Mouse (Mus musculus): ENCODE measurements at regions not wholly inside any gene's neighbourhood (a gene's known extent, or its start where the extent isn't known, plus 50 kb on each side); places are given as distances from the start of the nearest gene placed in this dataset.

- H3K9ac ChIP-seq (replicated peaks; ENCODE audit: low read depth, low read length): no peak overlapping the region
- H3K27ac ChIP-seq (ENCODE audit: low read length): no peak overlapping the region
- H3K4me3 ChIP-seq (replicated peaks; ENCODE audit: low read length): no peak overlapping the region
- no peak overlapping the region for H3K4me2 ChIP-seq (ENCODE audit: low read length)
- ATAC-seq: no peak
- H3K4me1 ChIP-seq (replicated peaks; ENCODE audit: control insufficient read depth, insufficient read depth, low read length): no peaks in the 10 kb centered on the region
- no peaks in the 10 kb centered on the region for H3K36me3 ChIP-seq (ENCODE audit: control insufficient read depth, insufficient read depth)
- no peaks in the 10 kb centered on the region for H3K27me3 ChIP-seq (replicated peaks; ENCODE audit: control insufficient read depth, insufficient read depth, low read length)
- no peaks in the 10 kb centered on the region for H3K9me3 ChIP-seq (ENCODE audit: control insufficient read depth, low read length)
- WGBS: 85% methylated on average over 4 of the region's 4 CpGs
Measured at GRCm38 (mm10) chr13:107710368-107710767, 333.9 kb upstream of the Smim15 start.

DNA sequence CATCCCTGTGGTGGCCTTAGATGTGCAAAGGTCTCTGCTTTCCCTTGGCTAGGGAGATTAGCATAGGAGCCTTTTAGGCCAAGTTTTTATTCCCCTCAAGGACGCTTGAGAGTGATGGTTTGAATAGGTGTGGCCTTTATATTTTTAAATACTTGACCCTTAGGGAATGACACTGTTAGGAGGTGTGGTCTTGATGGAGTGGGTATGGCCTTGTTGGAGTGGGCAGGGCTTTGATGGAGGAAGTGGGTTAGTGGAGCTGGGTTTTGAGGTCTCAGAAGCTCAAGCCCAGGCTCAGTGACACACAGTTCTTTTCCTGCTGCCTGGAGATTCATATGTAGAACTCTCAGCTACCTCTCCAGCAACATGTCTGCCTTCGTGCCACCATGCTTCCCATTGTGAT lies 334.4 kb upstream of the Smim15 start:
- H3K9me3 ChIP-seq (ENCODE audit: control insufficient read depth, low read length): no peaks in the 10 kb centered on the region
- ATAC-seq: no peak
- H3K4me2 ChIP-seq (ENCODE audit: low read length): no peak overlapping the region
- no peaks in the 10 kb centered on the region for H3K27me3 ChIP-seq (replicated peaks; ENCODE audit: control insufficient read depth, insufficient read depth, low read length)
- H3K4me1 ChIP-seq (replicated peaks; ENCODE audit: control insufficient read depth, insufficient read depth, low read length): no peaks in the 10 kb centered on the region
- H3K36me3 ChIP-seq (ENCODE audit: control insufficient read depth, insufficient read depth): no peaks in the 10 kb centered on the region
- 60% methylated on average over 2 of the region's 2 CpGs for WGBS
- H3K4me3 ChIP-seq (replicated peaks; ENCODE audit: low read length): no peak overlapping the region
- H3K9ac ChIP-seq (replicated peaks; ENCODE audit: low read depth, low read length): no peak overlapping the region
- no peak overlapping the region for H3K27ac ChIP-seq (ENCODE audit: low read length)

DNA sequence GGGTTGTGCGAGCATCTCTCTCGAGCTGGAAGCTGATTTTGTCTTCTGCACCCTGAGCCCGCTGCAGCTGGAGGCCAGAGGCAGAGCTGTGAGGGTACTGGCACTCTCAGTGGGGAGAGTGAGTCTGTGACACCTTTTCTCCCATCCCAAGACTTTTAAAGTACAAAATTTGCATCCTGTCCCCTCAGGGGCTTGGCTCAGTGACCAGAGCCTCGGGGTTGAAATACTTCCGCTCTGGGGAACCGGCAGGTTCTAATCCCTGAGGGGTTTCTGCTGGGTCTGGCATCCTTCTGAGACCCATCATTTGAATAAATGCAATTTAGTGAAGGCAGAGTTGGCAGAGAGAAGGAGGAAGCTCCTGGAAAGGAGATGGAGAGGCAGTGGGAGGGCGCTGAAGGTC lies 340.5 kb upstream of the Smim15 start:
- WGBS: 63% methylated on average over 7 of the region's 7 CpGs
- H3K4me2 ChIP-seq (ENCODE audit: low read length): no peak overlapping the region
- no peak overlapping the region for H3K9ac ChIP-seq (replicated peaks; ENCODE audit: low read depth, low read length)
- peaks cover 11% of the 10 kb centered on the region for H3K4me1 ChIP-seq (replicated peaks; ENCODE audit: control insufficient read depth, insufficient read depth, low read length)
- no peak overlapping the region for H3K27ac ChIP-seq (ENCODE audit: low read length)
- no peak for ATAC-seq
- H3K27me3 ChIP-seq (replicated peaks; ENCODE audit: control insufficient read depth, insufficient read depth, low read length): no peaks in the 10 kb centered on the region
- no peaks in the 10 kb centered on the region for H3K36me3 ChIP-seq (ENCODE audit: control insufficient read depth, insufficient read depth)
- no peak overlapping the region for H3K4me3 ChIP-seq (replicated peaks; ENCODE audit: low read length)
- no peaks in the 10 kb centered on the region for H3K9me3 ChIP-seq (ENCODE audit: control insufficient read depth, low read length)

DNA sequence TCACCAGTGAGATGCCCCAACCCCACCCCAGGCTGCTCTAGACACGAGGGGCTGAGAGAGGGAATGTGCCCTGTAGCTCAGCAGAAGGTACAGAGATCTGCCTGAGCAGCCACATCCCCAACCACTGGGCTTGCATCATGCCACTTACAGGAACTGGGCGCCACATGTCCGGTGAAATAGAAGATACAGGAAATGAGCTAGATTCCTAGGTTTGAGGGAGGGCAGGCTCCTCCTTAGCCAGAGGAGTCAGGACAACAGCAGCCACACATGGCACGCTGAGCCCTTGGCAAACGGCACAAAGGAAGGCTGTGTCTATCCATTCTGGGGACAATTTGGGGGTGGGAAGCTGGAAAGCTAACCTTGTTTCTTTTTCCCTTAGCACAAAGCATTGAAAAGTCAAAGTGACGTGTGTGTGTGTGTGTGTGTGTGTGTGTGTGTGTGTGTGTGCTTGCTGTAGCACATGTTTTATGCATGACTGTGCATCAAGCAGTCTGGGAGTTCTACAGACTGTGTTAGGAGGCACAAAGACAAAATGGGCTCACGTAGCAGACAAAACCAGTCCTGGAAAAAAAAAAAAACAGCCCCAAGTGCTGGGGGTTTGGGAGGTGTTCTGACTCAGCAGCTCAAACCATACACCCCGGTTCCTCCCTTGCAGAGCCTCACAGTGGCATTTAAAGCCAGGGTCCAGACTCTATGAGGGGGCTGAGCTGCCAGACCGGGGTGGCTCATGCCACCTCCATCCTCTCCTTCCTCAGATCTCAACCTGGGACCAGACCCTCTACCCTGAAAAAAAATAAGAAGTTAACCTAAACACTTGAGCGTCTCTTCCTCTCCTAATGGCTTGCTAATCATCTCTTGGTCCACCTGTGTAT lies 343.7 kb upstream of the Smim15 start:
- peak overlapping the region; percentile 21; the same call in 1 of the 2 replicates for H3K27ac ChIP-seq (ENCODE audit: low read length)
- ATAC-seq: peak; percentile 84
- 24% methylated on average over 10 of the region's 10 CpGs for WGBS

GRCm38 (mm10) chr13:107699251-107699650 lies 345.0 kb upstream of the Smim15 start:
- no peak for ATAC-seq
- Histone ChIP-seq H3K4me1 (replicated peaks; ENCODE audit: control insufficient read depth, insufficient read depth, low read length) (peaks cover 11% of the 10 kb centered on the region), H3K9me3 (ENCODE audit: control insufficient read depth, low read length) (no peaks in the 10 kb centered on the region), H3K4me2 (ENCODE audit: low read length) (no peak overlapping the region), H3K9ac (replicated peaks; ENCODE audit: low read depth, low read length) (no peak overlapping the region), H3K4me3 (replicated peaks; ENCODE audit: low read length) (no peak overlapping the region), H3K27me3 (replicated peaks; ENCODE audit: control insufficient read depth, insufficient read depth, low read length) (no peaks in the 10 kb centered on the region), H3K36me3 (ENCODE audit: control insufficient read depth, insufficient read depth) (no peaks in the 10 kb centered on the region), H3K27ac (ENCODE audit: low read length) (no peak overlapping the region)
- 89% methylated on average over 5 of the region's 5 CpGs for WGBS

More for the DNA sequence above, 343.7 kb upstream of the Smim15 start:
- H3K27me3 ChIP-seq (replicated peaks; ENCODE audit: control insufficient read depth, insufficient read depth, low read length): no peaks in the 10 kb centered on the region
- H3K4me1 ChIP-seq (replicated peaks; ENCODE audit: control insufficient read depth, insufficient read depth, low read length): peaks cover 11% of the 10 kb centered on the region
- H3K4me3 ChIP-seq (replicated peaks; ENCODE audit: low read length): no peak overlapping the region
- no peaks in the 10 kb centered on the region for H3K36me3 ChIP-seq (ENCODE audit: control insufficient read depth, insufficient read depth)
- H3K9ac ChIP-seq (replicated peaks; ENCODE audit: low read depth, low read length): 0 out of 2 replicates have a peak overlapping the region, but pooled peaks have one; percentile 19
- no peaks in the 10 kb centered on the region for H3K9me3 ChIP-seq (ENCODE audit: control insufficient read depth, low read length)
- H3K4me2 ChIP-seq (ENCODE audit: low read length): no peak overlapping the region

- no peaks in the 10 kb centered on the region for H3K9me3 ChIP-seq (ENCODE audit: control insufficient read depth, low read length)
- no peaks in the 10 kb centered on the region for H3K27me3 ChIP-seq (replicated peaks; ENCODE audit: control insufficient read depth, insufficient read depth, low read length)
- ATAC-seq: no peak
- H3K36me3 ChIP-seq (ENCODE audit: control insufficient read depth, insufficient read depth): no peaks in the 10 kb centered on the region
- 83% methylated on average over 7 of the region's 7 CpGs for WGBS
- H3K4me3 ChIP-seq (replicated peaks; ENCODE audit: low read length): no peak overlapping the region
- no peak overlapping the region for H3K9ac ChIP-seq (replicated peaks; ENCODE audit: low read depth, low read length)
- H3K27ac ChIP-seq (ENCODE audit: low read length): no peak overlapping the region
- H3K4me1 ChIP-seq (replicated peaks; ENCODE audit: control insufficient read depth, insufficient read depth, low read length): peaks cover 11% of the 10 kb centered on the region
- no peak overlapping the region for H3K4me2 ChIP-seq (ENCODE audit: low read length)
Measured at GRCm38 (mm10) chr13:107698345-107698744, 345.9 kb upstream of the Smim15 start.

- Histone ChIP-seq H3K4me3 (replicated peaks; ENCODE audit: low read length) (no peak overlapping the region), H3K9ac (replicated peaks; ENCODE audit: low read depth, low read length) (no peak overlapping the region), H3K4me2 (ENCODE audit: low read length) (no peak overlapping the region), H3K9me3 (ENCODE audit: control insufficient read depth, low read length) (no peaks in the 10 kb centered on the region), H3K27ac (ENCODE audit: low read length) (no peak overlapping the region), H3K4me1 (replicated peaks; ENCODE audit: control insufficient read depth, insufficient read depth, low read length) (no peaks in the 10 kb centered on the region), H3K27me3 (replicated peaks; ENCODE audit: control insufficient read depth, insufficient read depth, low read length) (no peaks in the 10 kb centered on the region), H3K36me3 (ENCODE audit: control insufficient read depth, insufficient read depth) (no peaks in the 10 kb centered on the region)
- 88% methylated on average over 5 of the region's 5 CpGs for WGBS
- ATAC-seq: no peak
Measured at GRCm38 (mm10) chr13:107692123-107692830, 352.0 kb upstream of the Smim15 start.

GRCm38 (mm10) chr13:107688972-107689371 lies 355.3 kb upstream of the Smim15 start:
- no peaks in the 10 kb centered on the region for H3K36me3 ChIP-seq (ENCODE audit: control insufficient read depth, insufficient read depth)
- WGBS: 58% methylated on average over 6 of the region's 6 CpGs
- H3K9me3 ChIP-seq (ENCODE audit: control insufficient read depth, low read length): no peaks in the 10 kb centered on the region
- H3K4me1 ChIP-seq (replicated peaks; ENCODE audit: control insufficient read depth, insufficient read depth, low read length): no peaks in the 10 kb centered on the region
- no peak for ATAC-seq
- no peak overlapping the region for H3K4me2 ChIP-seq (ENCODE audit: low read length)
- H3K9ac ChIP-seq (replicated peaks; ENCODE audit: low read depth, low read length): no peak overlapping the region
- no peak overlapping the region for H3K4me3 ChIP-seq (replicated peaks; ENCODE audit: low read length)
- H3K27ac ChIP-seq (ENCODE audit: low read length): no peak overlapping the region
- H3K27me3 ChIP-seq (replicated peaks; ENCODE audit: control insufficient read depth, insufficient read depth, low read length): no peaks in the 10 kb centered on the region

DNA sequence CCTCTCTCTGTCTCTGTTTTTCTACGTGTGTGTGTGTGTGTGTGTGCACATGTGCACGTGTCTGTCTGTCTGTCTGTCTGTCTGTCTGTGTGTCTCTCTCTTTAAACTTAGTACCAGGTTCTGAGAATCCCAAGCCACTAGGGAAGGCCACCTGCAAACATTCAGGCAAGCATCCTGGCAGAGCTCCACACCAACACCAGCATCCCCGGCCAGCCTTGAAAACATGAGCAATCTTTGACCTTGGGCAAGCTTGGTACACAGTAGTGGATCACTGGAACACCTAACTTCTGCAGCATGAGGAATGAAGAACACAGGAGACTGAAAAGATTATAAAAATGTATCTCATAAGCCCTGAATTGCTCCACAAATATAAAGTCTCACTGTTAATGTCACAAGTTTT lies 359.0 kb upstream of the Smim15 start:
- Histone ChIP-seq H3K9me3 (ENCODE audit: control insufficient read depth, low read length) (no peaks in the 10 kb centered on the region), H3K4me2 (ENCODE audit: low read length) (no peak overlapping the region), H3K36me3 (ENCODE audit: control insufficient read depth, insufficient read depth) (no peaks in the 10 kb centered on the region), H3K27ac (ENCODE audit: low read length) (no peak overlapping the region), H3K4me1 (replicated peaks; ENCODE audit: control insufficient read depth, insufficient read depth, low read length) (no peaks in the 10 kb centered on the region), H3K4me3 (replicated peaks; ENCODE audit: low read length) (no peak overlapping the region), H3K27me3 (replicated peaks; ENCODE audit: control insufficient read depth, insufficient read depth, low read length) (no peaks in the 10 kb centered on the region), H3K9ac (replicated peaks; ENCODE audit: low read depth, low read length) (no peak overlapping the region)
- 82% methylated on average over 3 of the region's 3 CpGs for WGBS
- ATAC-seq: no peak
